Mouse (Mus musculus) testis, adult 2 months (tissue): ENCODE results near the gene Txnrd1. TPM values are rescaled to one million over a fixed set of nuclear protein-coding genes. Genes with fewer than 3 reads are reported as not detected.

Experiments used
- H3K27ac ChIP-seq: fragments of 200-500 bp; 2 replicates; pipeline ENCODE4 v1.5.1; 2012; ENCODE audit warnings: low read depth, low read length; ENCODE audit not compliant: control insufficient read depth, insufficient read depth
- H3K27me3 ChIP-seq: fragments of 200-500 bp; 2 replicates; pipeline ENCODE4 v1.6.1; 2012; ENCODE audit warnings: mild to moderate bottlenecking, low read length, moderate library complexity; ENCODE audit not compliant: control insufficient read depth, insufficient read depth
- H3K36me3 ChIP-seq: fragments of 200-500 bp; 2 replicates; pipeline ENCODE4 v1.6.1; 2012; ENCODE audit warnings: mild to moderate bottlenecking, low read length; ENCODE audit not compliant: control insufficient read depth, insufficient read depth
- H3K4me1 ChIP-seq: fragments of 200-500 bp; 2 replicates; pipeline ENCODE4 v1.6.1; 2012; ENCODE audit warnings: low read length; ENCODE audit not compliant: control insufficient read depth, insufficient read depth
- H3K4me3 ChIP-seq: fragments of 200-500 bp; 2 replicates; pipeline ENCODE4 v1.5.1; 2012; ENCODE audit warnings: low read depth, mild to moderate bottlenecking, low read length, moderate library complexity, mixed read lengths; ENCODE audit not compliant: control insufficient read depth
- CTCF ChIP-seq: fragments of 200-500 bp; IDR thresholded peaks from 2 replicates; pipeline ENCODE4 v1.5.1; 2012; ENCODE audit warnings: low read depth, mild to moderate bottlenecking, inconsistent platforms, low read length, moderate library complexity; ENCODE audit not compliant: control insufficient read depth, insufficient read depth, insufficient replicate concordance
- POLR2A ChIP-seq: fragments of 200-500 bp; IDR thresholded peaks from 2 replicates; pipeline ENCODE4 v1.6.1; 2012; ENCODE audit warnings: low read depth, mild to moderate bottlenecking, inconsistent platforms, low read length, moderate library complexity; ENCODE audit not compliant: control insufficient read depth
- polyA plus RNA-seq: library from polyadenylated mRNA; depleted of rRNA; stranded (reverse); fragments of >200 nt; gene quantifications from 2 replicates; pipeline ENCODE4 v1.2.3, GENCODE M21; 2012

The Txnrd1 gene
- polyA plus RNA-seq, 1 experiment, result 13.2 TPM

GRCm38 (mm10) chr10:82868418-82869086 is 34.8 kb downstream of the Txnrd1 start:
- TF ChIP-seq POLR2A, result no peak; the same call in 1 of the 2 replicates
- TF ChIP-seq CTCF, result no peak
- Histone ChIP-seq H3K27me3 (no peaks in the 10 kb centered on the region), H3K4me1 (peaks cover 5% of the 10 kb centered on the region), H3K4me3 (peak overlapping the region; percentile 1; the same call in 1 of the 2 replicates), H3K27ac (no peak overlapping the region), H3K36me3 (no peaks in the 10 kb centered on the region)

GRCm38 (mm10) chr10:82875446-82875845 is 41.7 kb downstream of the Txnrd1 start:
- peaks cover 2% of the 10 kb centered on the region for H3K36me3 ChIP-seq

GRCm38 (mm10) chr10:82876076-82876796 is 42.5 kb downstream of the Txnrd1 start:
- H3K36me3 ChIP-seq, result peaks cover 2% of the 10 kb centered on the region
- H3K4me3 ChIP-seq, result no peak overlapping the region
- TF ChIP-seq POLR2A, result no peak
- TF ChIP-seq CTCF, result peak; percentile 17; the same call in 1 of the 2 replicates
- no peak overlapping the region for H3K27ac ChIP-seq
- H3K4me1 ChIP-seq, result no peaks in the 10 kb centered on the region
- H3K27me3 ChIP-seq, result no peaks in the 10 kb centered on the region

More at GRCm38 (mm10) chr10:82875446-82875845, 41.7 kb downstream of the Txnrd1 start:
- no peaks in the 10 kb centered on the region for H3K27me3 ChIP-seq
- no peak overlapping the region for H3K4me3 ChIP-seq
- H3K27ac ChIP-seq, result no peak overlapping the region
- no peaks in the 10 kb centered on the region for H3K4me1 ChIP-seq
- TF ChIP-seq CTCF, result no peak
- no peak for TF ChIP-seq POLR2A

GRCm38 (mm10) chr10:82887354-82887753 is 53.6 kb downstream of the Txnrd1 start:
- Histone ChIP-seq H3K4me1 (no peaks in the 10 kb centered on the region), H3K4me3 (no peak overlapping the region), H3K27ac (no peak overlapping the region), H3K36me3 (peaks cover 9% of the 10 kb centered on the region), H3K27me3 (no peaks in the 10 kb centered on the region)
- TF ChIP-seq POLR2A, result no peak
- TF ChIP-seq CTCF, result no peak

GRCm38 (mm10) chr10:82888576-82888975 is 54.8 kb downstream of the Txnrd1 start:
- Histone ChIP-seq H3K27me3 (no peaks in the 10 kb centered on the region), H3K4me1 (no peaks in the 10 kb centered on the region), H3K27ac (no peak overlapping the region), H3K4me3 (no peak overlapping the region), H3K36me3 (peaks cover 8% of the 10 kb centered on the region)
- TF ChIP-seq POLR2A (no peak), CTCF (no peak)

GRCm38 (mm10) chr10:82889447-82889973 is 55.8 kb downstream of the Txnrd1 start:
- Histone ChIP-seq H3K4me3 (no peak overlapping the region), H3K4me1 (no peaks in the 10 kb centered on the region), H3K27me3 (no peaks in the 10 kb centered on the region), H3K27ac (no peak overlapping the region), H3K36me3 (peaks cover 8% of the 10 kb centered on the region)
- TF ChIP-seq CTCF (no peak), POLR2A (no peak)

GRCm38 (mm10) chr10:82890936-82891335 is 57.2 kb downstream of the Txnrd1 start:
- Histone ChIP-seq H3K27ac (no peak overlapping the region), H3K4me1 (no peaks in the 10 kb centered on the region), H3K36me3 (peaks cover 8% of the 10 kb centered on the region), H3K4me3 (no peak overlapping the region), H3K27me3 (no peaks in the 10 kb centered on the region)
- TF ChIP-seq POLR2A (no peak), CTCF (no peak)
